Mouse (Mus musculus) cerebellum, adult 18-20 months (tissue): ENCODE measurements around the gene Olfr1262.

Experiments
- DNase-seq, 2 experiments: peaks; one replicate each; pipeline ENCODE4 v3.0.0; 2021

Olfr1262 gene

GRCm38 (mm10) chr2:89999845-90000244 is at the start of gene Olfr1262:
Gene Olfr1262, plus strand, starts transcription at chr2:90000145.
- DNase-seq, result no peak

- DNase-seq, result no peak
These were observed 25.8 kb upstream of the Olfr1262 start, which contains the start of gene Olfr1260 for GRCm38 (mm10) chr2:89974184-89974583. Gene Olfr1260, plus strand, starts transcription at chr2:89974340.

GRCm38 (mm10) chr2:89977709-89978108 is 22.2 kb upstream of the Olfr1262 start:
- no peak for DNase-seq

- DNase-seq, result no peak
These were observed 9.0 kb upstream of the Olfr1262 start, which contains the start of gene Olfr1261 for GRCm38 (mm10) chr2:89990921-89991320. Gene Olfr1261, plus strand, starts transcription at chr2:89991221.

GRCm38 (mm10) chr2:90011831-90012230 is 11.9 kb downstream of the Olfr1262 start, which contains the start of gene Olfr1263:
Gene Olfr1263, plus strand, starts transcription at chr2:90012131.
- no peak for DNase-seq

- DNase-seq, result no peak
These were observed 25.5 kb downstream of the Olfr1262 start, which contains the start of gene Olfr1264 for GRCm38 (mm10) chr2:90025477-90025876. Gene Olfr1264, minus strand, starts transcription at chr2:90025577.

- no peak for DNase-seq
These were observed 35.1 kb downstream of the Olfr1262 start, which contains the start of gene Olfr1265 for GRCm38 (mm10) chr2:90035037-90035436. Gene Olfr1265, plus strand, starts transcription at chr2:90035337.
